Mouse (Mus musculus) mature B cell (primary cell): ENCODE data around the gene Pla2g5.

ENCODE experiments used
- in situ Hi-C: fragments of 300-500 bp; cut with MboI; formaldehyde crosslinking; loops from 2 replicates; pipeline ENCODE4 v1.14.3; 2019

Pla2g5 gene

DNA sequence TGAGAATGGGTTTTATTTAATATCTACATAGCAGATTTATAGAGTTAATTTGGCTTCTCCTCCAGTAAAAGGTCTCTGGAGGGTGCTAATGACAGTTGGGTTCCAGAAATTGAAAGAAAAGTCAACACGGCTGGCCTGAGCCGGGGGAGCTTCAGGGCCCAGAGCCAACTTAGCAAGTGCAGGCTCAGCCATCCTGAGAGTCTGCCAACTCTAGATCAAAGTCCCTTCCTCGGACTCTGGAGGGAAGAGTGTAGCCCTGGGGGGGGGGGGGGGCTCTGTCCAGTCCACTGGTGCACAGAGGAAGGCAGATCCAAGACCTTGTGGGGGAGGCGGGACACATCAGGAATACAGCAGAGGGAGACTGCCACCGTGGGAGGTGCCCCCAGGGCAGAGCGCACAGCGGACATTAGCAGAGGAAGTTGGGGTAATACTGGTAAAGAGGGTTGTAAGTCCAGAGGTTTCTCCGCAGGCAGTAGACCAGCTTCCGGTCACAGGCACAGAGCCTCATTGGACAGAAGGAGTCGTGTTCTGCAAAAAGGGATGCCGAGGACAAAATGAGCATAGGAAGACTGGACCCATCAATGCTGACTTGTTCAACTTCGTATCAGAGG is 63.0 kb downstream of the Pla2g5 start:
- in situ Hi-C loops: no loop called here

- in situ Hi-C loops: no loop called here
Observed at GRCm38 (mm10) chr4:138797217-138797570, 66.1 kb downstream of the Pla2g5 start.

- in situ Hi-C loops: no loop called here
Observed at GRCm38 (mm10) chr4:138796513-138797216, 66.6 kb downstream of the Pla2g5 start.

DNA sequence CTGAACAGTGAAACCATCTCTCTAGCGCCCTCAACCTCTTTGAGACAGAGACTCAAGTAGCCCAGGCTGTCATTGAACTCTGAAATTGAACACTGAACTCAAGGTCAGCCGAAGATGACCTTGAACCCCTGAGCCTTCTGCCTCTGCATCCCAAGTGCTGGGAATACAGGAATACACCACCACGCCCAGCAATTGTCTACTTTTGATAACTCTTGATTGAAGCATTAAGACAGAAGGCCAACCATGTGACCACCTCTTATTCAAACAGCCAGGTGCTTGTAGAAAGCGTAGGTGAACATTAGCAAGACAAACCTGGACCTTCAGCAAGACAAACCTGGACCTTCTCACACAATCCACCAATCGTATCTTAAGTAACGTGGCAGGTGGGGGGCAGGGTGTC is 68.9 kb downstream of the Pla2g5 start:
- in situ Hi-C loops: no loop called here

DNA sequence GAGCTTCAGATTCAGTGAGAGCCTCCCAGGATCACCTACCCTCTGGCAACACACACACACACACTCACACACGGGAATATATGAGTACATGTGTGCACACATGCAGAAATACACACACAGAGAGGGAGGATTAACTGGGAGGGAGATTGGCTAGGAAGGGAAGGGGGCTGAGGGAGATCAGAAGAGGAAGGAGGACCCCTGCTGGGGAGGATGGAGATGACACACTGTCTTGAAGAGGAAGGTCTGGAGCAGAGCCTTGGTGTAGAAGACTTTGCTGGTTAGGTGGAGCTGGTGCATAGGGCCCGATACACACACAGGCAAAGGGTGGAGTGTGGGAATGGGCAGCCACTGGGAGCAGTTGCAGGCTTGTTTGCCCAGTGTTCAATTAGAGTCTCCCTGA is 70.0 kb downstream of the Pla2g5 start:
- in situ Hi-C loops: no loop called here

GRCm38 (mm10) chr4:138792599-138792998 is 70.7 kb downstream of the Pla2g5 start:
- in situ Hi-C loops: no loop called here

DNA sequence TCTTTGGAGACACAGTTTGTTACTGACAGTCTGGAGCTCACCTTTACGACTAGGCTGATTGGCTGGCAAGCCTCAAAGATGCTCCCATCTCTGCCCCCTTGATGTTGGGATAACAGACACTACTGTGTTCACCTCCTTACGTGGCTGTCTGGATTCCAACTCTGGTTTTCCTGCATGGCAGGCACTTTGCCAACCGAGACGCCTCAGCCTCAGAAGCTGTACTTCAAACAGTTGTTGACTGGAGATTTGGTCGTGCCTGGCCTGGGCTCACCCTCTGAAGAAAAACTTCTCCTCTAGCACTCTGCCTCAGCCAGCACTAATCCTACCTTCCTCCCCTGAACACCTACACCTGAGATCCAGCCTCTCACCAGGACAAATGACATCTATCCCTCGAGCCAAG is 71.8 kb downstream of the Pla2g5 start:
- in situ Hi-C loops: no loop called here

DNA sequence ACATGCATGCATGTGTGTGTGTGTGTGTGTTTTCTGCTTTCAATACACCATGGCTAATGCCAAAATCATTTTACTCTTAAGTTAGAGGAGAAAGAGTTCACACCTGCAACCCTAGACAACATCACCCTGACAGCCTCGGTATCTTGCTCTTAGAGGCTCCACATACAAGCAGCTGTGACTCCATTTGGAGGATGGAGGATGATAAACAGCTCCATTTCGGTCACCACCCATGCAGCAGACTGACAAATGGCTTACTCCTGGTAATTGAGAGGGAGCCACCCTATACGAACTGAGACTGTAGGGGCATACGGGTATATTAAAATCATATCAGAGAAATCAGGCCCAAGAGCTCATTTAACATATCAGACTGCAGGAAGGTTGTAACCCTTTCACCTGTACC is 74.9 kb downstream of the Pla2g5 start:
- in situ Hi-C loops: no loop called here

DNA sequence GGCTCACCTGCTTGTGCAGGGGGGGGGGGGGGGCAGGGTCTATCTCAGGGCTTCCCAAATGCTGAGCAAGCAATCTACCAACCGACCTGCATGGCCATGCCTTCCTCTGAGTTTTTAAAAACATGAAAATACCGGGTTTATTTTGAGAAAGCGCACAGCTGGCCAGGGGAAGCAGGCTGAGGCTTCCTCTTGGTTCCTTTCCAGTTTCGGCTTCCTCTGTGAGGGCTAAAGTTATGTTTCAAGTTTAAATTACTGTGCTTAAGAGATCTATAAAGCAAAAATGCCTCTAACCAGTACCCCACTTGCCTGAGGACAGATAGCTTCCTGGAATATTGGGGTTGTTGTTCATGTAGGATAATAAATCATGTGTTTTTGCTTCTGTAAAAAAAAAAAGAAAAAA is 77.1 kb downstream of the Pla2g5 start:
- in situ Hi-C loops: no loop called here

DNA sequence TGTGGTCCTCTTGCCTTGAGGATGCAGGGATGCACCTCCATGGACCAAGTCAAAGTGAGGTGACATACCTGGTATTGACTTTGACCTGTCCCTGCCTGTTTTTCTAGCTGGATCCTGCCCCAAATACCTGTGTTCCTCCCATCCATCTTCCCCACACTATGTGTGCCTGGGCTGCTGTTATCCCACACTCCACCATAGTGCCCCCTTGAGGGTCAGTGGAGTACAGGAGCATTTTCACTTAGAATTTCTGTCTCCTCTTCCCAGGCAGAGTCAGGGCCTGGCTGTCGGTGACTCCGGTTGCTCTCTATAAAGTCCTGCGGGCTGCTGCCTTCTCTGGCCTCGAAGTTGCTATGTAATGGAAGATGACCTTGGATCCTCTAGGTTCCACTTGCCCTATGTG is 77.6 kb downstream of the Pla2g5 start:
- in situ Hi-C loops: no loop called here

- in situ Hi-C loops: no loop called here
Observed at GRCm38 (mm10) chr4:138782098-138782497, 81.2 kb downstream of the Pla2g5 start.

DNA sequence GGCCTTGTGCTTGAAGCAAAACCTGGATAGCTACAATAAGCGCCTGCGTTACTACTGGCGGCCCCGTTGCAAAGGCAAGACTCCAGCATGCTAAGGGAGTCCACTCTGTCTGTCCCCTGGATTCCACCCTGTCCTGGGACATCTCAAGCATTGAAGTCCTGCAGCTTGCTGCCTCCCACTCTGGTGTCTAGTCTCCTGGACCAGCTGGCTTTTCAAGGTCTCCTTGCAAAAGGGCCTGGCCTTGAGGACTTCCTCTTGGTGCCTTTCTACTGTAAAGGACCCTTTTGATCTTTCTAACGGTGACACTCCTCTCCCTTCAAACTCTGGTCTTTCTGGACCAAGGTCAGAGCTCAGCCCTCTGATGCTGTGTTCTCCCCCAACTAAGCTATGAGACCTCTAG is 83.0 kb downstream of the Pla2g5 start:
- in situ Hi-C loops: no loop called here

DNA sequence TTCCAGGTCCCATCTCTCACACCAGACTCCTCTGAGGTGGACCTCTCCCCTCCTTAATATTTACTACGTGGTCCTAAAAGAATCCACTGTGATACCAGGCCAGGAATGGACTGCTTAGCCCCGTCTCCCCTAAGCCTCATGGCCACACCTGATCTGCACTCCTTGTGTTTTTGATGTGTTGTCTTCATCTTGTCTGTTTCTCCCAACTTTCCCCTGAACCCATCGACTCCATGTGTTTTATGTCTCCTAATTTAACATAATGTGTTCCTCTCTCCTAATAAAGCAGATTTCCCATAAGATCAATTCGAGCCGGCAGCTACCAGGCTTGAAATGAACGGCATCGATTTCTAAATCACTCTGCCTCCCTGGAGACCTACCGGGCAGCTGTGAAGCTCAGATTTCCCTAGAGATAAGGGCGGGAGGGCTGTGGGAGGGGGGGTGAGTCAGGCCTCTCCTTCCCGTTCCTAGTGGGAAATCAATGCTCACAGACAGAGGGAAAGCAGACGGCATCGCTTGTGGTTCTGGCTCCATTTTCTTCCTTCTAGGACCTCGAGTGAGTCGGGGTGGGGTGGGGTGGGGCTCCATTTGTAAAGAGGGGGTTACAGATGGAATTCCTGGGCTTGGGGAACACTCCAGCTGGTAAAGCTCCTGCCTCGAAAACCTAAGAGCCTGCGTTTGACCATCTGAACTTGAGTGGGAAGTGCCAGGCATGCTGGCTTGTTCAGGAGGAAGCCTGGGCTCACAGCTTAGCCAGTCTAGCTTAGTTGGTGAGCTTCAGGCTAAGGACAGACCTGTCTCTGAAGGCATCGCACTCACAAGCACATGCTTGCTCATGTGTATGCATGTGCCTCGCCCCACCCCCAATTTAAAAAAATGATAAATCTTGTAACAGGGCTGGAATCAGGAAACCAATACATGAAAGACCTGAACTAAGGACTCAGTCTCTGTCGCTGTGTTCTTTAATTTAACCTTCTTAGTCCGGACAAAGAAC is 85.6 kb downstream of the Pla2g5 start:
- in situ Hi-C loops: no loop called here

GRCm38 (mm10) chr4:138775435-138775834 is 87.8 kb downstream of the Pla2g5 start, which contains the start of gene Pla2g2d:
Pla2g2d (plus strand) TSS chr4:138775735.
- in situ Hi-C loops: no loop called here

DNA sequence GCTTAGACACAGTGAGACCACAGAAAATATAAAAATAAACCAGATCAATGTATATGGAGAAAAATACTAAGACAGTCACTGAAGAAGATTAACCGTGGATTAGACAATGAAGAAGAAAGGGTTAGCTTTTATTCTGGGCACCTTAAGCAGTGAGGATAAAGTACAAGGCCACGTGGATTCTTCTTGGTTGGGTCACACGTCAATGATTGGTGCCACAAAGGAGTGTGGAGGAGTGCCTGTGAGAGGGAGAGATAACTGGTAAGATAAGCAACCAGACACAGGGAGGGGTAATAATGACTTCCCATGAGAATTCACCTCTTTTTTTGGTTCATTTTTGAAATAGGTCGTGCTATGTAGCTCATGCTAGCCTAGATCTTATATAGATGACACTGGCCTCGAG is 90.9 kb downstream of the Pla2g5 start:
- in situ Hi-C loops: no loop called here

DNA sequence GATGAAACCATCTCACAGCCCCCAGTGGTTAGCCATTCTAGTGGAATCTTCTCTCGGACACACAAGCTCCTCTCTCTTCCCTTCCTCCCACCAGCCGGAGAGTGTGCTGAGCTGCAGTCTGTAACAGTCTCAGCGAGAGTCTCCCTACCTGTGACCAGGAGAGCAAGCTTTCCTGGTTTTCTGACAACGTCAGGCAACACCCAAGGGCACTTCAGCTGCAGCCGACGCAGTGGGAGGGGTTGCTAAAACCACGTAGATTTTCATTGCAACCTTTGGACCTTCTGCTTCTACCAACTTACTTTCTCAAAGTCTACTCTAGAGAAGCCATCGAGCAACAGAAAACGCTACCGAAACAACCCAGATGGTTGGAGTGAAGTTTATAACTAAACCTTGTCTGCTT is 91.3 kb downstream of the Pla2g5 start:
- in situ Hi-C loops: no loop called here

- in situ Hi-C loops: no loop called here
Observed at GRCm38 (mm10) chr4:138762266-138762665, 101.0 kb downstream of the Pla2g5 start.

- in situ Hi-C loops: no loop called here
Observed at GRCm38 (mm10) chr4:138757416-138757815, 105.9 kb downstream of the Pla2g5 start, which contains the start of gene Pla2g2f. Pla2g2f (minus strand) TSS chr4:138757626.

GRCm38 (mm10) chr4:138755983-138756382 is 107.3 kb downstream of the Pla2g5 start:
- in situ Hi-C loops: no loop called here

DNA sequence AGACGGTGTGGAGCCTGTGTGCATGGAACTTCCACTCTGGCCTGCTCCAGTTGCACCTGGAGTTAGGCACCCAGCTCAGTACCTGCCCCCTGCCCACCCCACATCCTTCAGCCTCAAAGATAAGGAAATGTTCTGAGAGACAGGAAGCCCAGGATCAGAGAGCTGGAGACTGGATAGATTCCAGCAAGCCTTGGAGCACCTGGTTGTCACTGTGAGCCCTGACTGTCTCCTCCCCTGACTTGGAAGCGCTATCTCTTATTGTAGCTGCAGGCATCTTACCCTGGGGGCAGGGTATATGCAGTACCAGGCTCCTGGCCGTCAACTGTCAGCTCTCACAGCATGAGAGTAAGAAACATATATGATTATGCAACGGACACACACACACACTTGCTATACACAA is 107.8 kb downstream of the Pla2g5 start:
- in situ Hi-C loops: no loop called here

DNA sequence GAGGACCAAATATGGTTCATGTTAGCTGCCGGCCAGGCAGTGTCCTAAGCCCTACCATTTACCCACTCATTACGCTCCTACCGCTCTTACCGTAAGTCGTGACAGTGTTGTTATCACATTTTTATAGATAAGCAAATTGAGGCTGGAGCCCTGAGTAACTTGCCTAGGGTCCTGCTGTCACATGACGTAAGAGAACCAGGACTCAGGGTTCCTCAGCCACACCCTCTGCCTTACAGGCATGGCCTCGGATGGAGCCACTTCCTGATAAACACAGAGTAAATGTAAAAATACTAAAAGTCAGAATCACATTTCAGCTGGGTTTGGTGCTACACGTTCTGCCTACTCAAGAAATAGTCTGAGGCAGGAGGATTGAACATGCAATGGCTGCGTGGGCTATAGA is 108.8 kb downstream of the Pla2g5 start:
- in situ Hi-C loops: no loop called here

DNA sequence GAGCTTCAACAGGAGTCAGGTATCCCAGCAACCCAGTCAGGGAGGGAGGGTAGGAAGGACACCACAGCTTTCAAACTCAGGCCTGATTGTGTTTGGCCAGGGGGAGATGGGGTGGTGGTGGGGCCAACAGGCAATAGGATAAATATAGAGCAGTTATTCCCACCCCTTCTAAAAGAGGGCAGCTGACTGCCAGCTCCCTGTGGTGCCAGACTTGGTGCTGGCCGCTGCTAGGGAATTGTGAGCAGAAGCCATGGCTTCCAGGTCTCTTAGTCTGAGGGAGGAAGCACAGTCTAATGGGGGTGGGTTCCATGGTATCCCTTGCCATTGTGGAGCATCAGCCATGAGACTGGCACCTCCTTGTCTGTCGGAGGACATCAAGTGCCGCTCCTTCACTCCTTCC is 109.7 kb downstream of the Pla2g5 start:
- in situ Hi-C loops: no loop called here

GRCm38 (mm10) chr4:138752603-138753002 is 110.7 kb downstream of the Pla2g5 start:
- in situ Hi-C loops: no loop called here
